Mouse (Mus musculus) CH12.LX (cell line): ENCODE results near the gene Pigo. TPM values are rescaled to one million over a fixed set of nuclear protein-coding genes. Genes with fewer than 3 reads are reported as not detected.
A peak's percentile ranks its signal among the peaks of the same experiment; 100 is the strongest.

Experiments
- DNase-seq: peaks from one replicate; pipeline ENCODE4 v3.0.0-alpha.2; 2013; ENCODE audit errors: extremely low read depth
- H3K27ac ChIP-seq: 2 replicates; pipeline ENCODE4 v1.5.1; 2012; ENCODE audit warnings: low read depth, mild to moderate bottlenecking, control low read depth, moderate library complexity; ENCODE audit not compliant: insufficient read depth
- H3K27me3 ChIP-seq: replicated peaks from 2 replicates; pipeline ENCODE3; 2012; ENCODE audit warnings: inconsistent platforms
- H3K36me3 ChIP-seq, 2 experiments: replicated peaks in 1 of 2; 2 replicates each; pipeline versions ENCODE3 to v1.6.1; 2012; ENCODE audit warnings: inconsistent platforms in 1 of 2, low read length in 1 of 2, mild to moderate bottlenecking in 1 of 2, mixed read lengths in 1 of 2, moderate library complexity in 1 of 2; ENCODE audit not compliant: control insufficient read depth in 1 of 2, insufficient read depth in 1 of 2
- H3K4me1 ChIP-seq, 2 experiments: 2 replicates each; pipeline ENCODE4 v1.6.1; 2012; ENCODE audit warnings: inconsistent platforms in 1 of 2, moderate library complexity in 1 of 2; ENCODE audit not compliant: insufficient read depth in 2 of 2, control insufficient read depth in 1 of 2
- H3K4me2 ChIP-seq: 2 replicates; pipeline ENCODE4 v1.6.1; 2012; ENCODE audit warnings: low read depth, mild to moderate bottlenecking, control low read depth; ENCODE audit not compliant: poor library complexity, insufficient read depth, severe bottlenecking
- H3K4me3 ChIP-seq, 3 experiments: fragments of 150-350 bp in 1 of 3; sonication (generic) in 1 of 3; replicated peaks in 1 of 3; 2 replicates each; pipeline versions ENCODE3 to v1.5.1; 2011 to 2012; ENCODE audit warnings: low read depth in 2 of 3, low read length in 2 of 3, mild to moderate bottlenecking in 2 of 3, moderate library complexity in 2 of 3, control low read depth in 1 of 3, improper control_type of control experiment in 1 of 3, inconsistent platforms in 1 of 3, mixed read lengths in 1 of 3; ENCODE audit not compliant: poor library complexity in 1 of 3
- H3K79me2 ChIP-seq: replicated peaks from 2 replicates; pipeline ENCODE4 v1.6.1; 2012; ENCODE audit warnings: mild to moderate bottlenecking, moderate library complexity; ENCODE audit not compliant: control insufficient read depth, poor library complexity, insufficient read depth, severe bottlenecking; ENCODE audit errors: extremely low read depth
- H3K9ac ChIP-seq: 2 replicates; pipeline ENCODE4 v1.6.1; 2012; ENCODE audit warnings: low read depth, mild to moderate bottlenecking, control low read depth, moderate library complexity; ENCODE audit not compliant: insufficient read depth
- H3K9me3 ChIP-seq: replicated peaks from 2 replicates; pipeline ENCODE3; 2012; ENCODE audit warnings: low read length, inconsistent platforms, mixed read lengths
- CHD1 ChIP-seq: IDR thresholded peaks from 2 replicates; pipeline ENCODE4 v1.6.1; 2012; ENCODE audit warnings: low read depth, low read length, improper control_type of control experiment, inconsistent platforms
- CTCF ChIP-seq, 2 experiments: IDR thresholded peaks in 1 of 2; conservative IDR thresholded peaks in 1 of 2; 2 replicates each; pipeline ENCODE4 v1.5.1; 2011 to 2012; ENCODE audit warnings: low read depth in 2 of 2, low read length in 2 of 2, improper control_type of control experiment in 1 of 2, inconsistent platforms in 1 of 2, mild to moderate bottlenecking in 1 of 2, moderate library complexity in 1 of 2
- ELF1 ChIP-seq: IDR thresholded peaks from 2 replicates; pipeline ENCODE4 v1.6.1; 2014; ENCODE audit warnings: low read depth, mild to moderate bottlenecking, inconsistent platforms, low read length, improper control_type of control experiment
- GABPA ChIP-seq: IDR thresholded peaks from 2 replicates; pipeline ENCODE4 v1.6.1; 2012; ENCODE audit warnings: low read depth, low read length, improper control_type of control experiment, inconsistent platforms; ENCODE audit not compliant: insufficient replicate concordance
- JUN ChIP-seq: IDR thresholded peaks from 2 replicates; pipeline ENCODE4 v1.6.1; 2011; ENCODE audit warnings: low read depth, mild to moderate bottlenecking, low read length, improper control_type of control experiment, moderate library complexity; ENCODE audit not compliant: insufficient read depth
- JUND ChIP-seq: conservative IDR thresholded peaks from 2 replicates; pipeline ENCODE4 v1.6.1; 2011; ENCODE audit warnings: low read depth, low read length, improper control_type of control experiment
- MAFK ChIP-seq: IDR thresholded peaks from 2 replicates; pipeline ENCODE4 v1.6.1; 2011; ENCODE audit warnings: low read length, improper control_type of control experiment; ENCODE audit not compliant: insufficient replicate concordance
- MAZ ChIP-seq: IDR thresholded peaks from 2 replicates; pipeline ENCODE4 v1.6.1; 2012; ENCODE audit warnings: low read depth, mild to moderate bottlenecking, inconsistent platforms, low read length, improper control_type of control experiment, moderate library complexity
- PAX5 ChIP-seq: IDR thresholded peaks from 2 replicates; pipeline ENCODE4 v1.6.1; 2012; ENCODE audit warnings: low read length, inconsistent platforms, mixed read lengths
- POLR2AphosphoS2 ChIP-seq: IDR thresholded peaks from 2 replicates; pipeline ENCODE4 v1.6.1; 2011; ENCODE audit warnings: low read depth, low read length, improper control_type of control experiment
- RAD21 ChIP-seq: IDR thresholded peaks from 2 replicates; pipeline ENCODE4 v1.6.1; 2011; ENCODE audit warnings: low read depth, mild to moderate bottlenecking, low read length, improper control_type of control experiment, moderate library complexity
- RCOR1 ChIP-seq: conservative IDR thresholded peaks from 2 replicates; pipeline ENCODE4 v1.6.1; 2012; ENCODE audit warnings: low read depth, mild to moderate bottlenecking, inconsistent platforms, low read length, improper control_type of control experiment
- SIN3A ChIP-seq: IDR thresholded peaks from 2 replicates; pipeline ENCODE4 v1.6.1; 2012; ENCODE audit warnings: low read length, improper control_type of control experiment, inconsistent platforms
- SMC3 ChIP-seq: IDR thresholded peaks from 2 replicates; pipeline ENCODE4 v1.6.1; 2011; ENCODE audit warnings: low read depth, low read length, improper control_type of control experiment
- TCF12 ChIP-seq: IDR thresholded peaks from 2 replicates; pipeline ENCODE4 v1.6.1; 2014; ENCODE audit warnings: low read depth, mild to moderate bottlenecking, inconsistent platforms, low read length, improper control_type of control experiment
- USF1 ChIP-seq: IDR thresholded peaks from 2 replicates; pipeline ENCODE4 v1.6.1; 2014; ENCODE audit warnings: low read depth, mild to moderate bottlenecking, inconsistent platforms, low read length, improper control_type of control experiment
- ZC3H11A ChIP-seq: IDR thresholded peaks from 2 replicates; pipeline ENCODE4 v1.6.1; 2012; ENCODE audit warnings: low read depth, mild to moderate bottlenecking, inconsistent platforms, low read length, improper control_type of control experiment
- ZMIZ1 ChIP-seq: IDR thresholded peaks from 2 replicates; pipeline ENCODE4 v1.6.1; 2012; ENCODE audit warnings: low read depth, mild to moderate bottlenecking, inconsistent platforms, low read length, improper control_type of control experiment
- ZNF384 ChIP-seq: IDR thresholded peaks from 2 replicates; pipeline ENCODE4 v1.6.1; 2012; ENCODE audit warnings: low read depth, low read length, improper control_type of control experiment, inconsistent platforms
- dilution Hi-C: fragments of 300-500 bp; cut with MboI; formaldehyde crosslinking; loops from 2 replicates; pipeline ENCODE4 v1.14.3; 2020; ENCODE audit warnings: low sequenced_read_pairs; ENCODE audit not compliant: extremely low pct_unique_long_range_greater_than_20kb, extremely low pct_ligation_motif_present
- in situ Hi-C: fragments of 300-500 bp; cut with MboI; formaldehyde crosslinking; loops from 3 replicates; pipeline ENCODE4 v1.14.3; 2019; ENCODE audit warnings: low sequenced_read_pairs, low pct_ligation_motif_present, low pct_unique_long_range_greater_than_20kb, mixed read lengths
- polyA plus RNA-seq: library from polyadenylated mRNA; unstranded; fragments of >175 nt; gene quantifications from 2 replicates; pipeline ENCODE4 v1.2.1, GENCODE M21; 2012; ENCODE audit warnings: low read depth; ENCODE audit not compliant: insufficient read length
- total RNA-seq, 2 experiments: library from RNA; depleted of rRNA; stranded (reverse); fragments of 300-350 nt in 1 of 2; fragments of >200 nt in 1 of 2; gene quantifications; 2 replicates each; pipeline ENCODE4 v1.2.3; 2012 to 2014

The Pigo gene
- total and polyA plus RNA-seq, 3 experiments, result 8.0 to 19.4 (median 18.7) TPM

GRCm38 (mm10) chr4:43030352-43030751 lies 4.7 kb upstream of the Pigo start:
- no peak for DNase-seq
- Histone ChIP-seq H3K36me3 (peaks cover 26 to 68% of the 10 kb centered on the region in 2 experiments), H3K4me1 (peaks cover 5 to 22% of the 10 kb centered on the region in 2 experiments; a peak in 3 of 4 replicates)
- no peak for TF ChIP-seq CHD1
- TF ChIP-seq ZC3H11A, result no peak
- TF ChIP-seq CTCF (conservative IDR thresholded peaks at IDR 0.05 in 1 of 2, IDR thresholded peaks at IDR 0.05 in 1 of 2; ENCODE audit: low read depth in 2 of 2, low read length in 2 of 2), result no peak
- TF ChIP-seq SMC3, result no peak
- no peak for TF ChIP-seq MAFK
- no peak for TF ChIP-seq ZNF384
- no peak for TF ChIP-seq USF1
- TF ChIP-seq SIN3A, result no peak
- no peak for TF ChIP-seq JUN
- no peak for TF ChIP-seq ZMIZ1
- TF ChIP-seq PAX5, result no peak
- TF ChIP-seq GABPA, result no peak
- TF ChIP-seq, all 38 proteins: peak for 0
- dilution Hi-C loops, result no loop called here
- H3K4me2 ChIP-seq, result peak overlapping the region; percentile 58
- H3K4me3 ChIP-seq, result peak overlapping the region; percentile 72 to 92 (median 84)
- H3K9me3 ChIP-seq, result no peaks in the 10 kb centered on the region
- in situ Hi-C loops, result no loop called here
- H3K27me3 ChIP-seq, result no peaks in the 10 kb centered on the region
- H3K27ac ChIP-seq, result no peak overlapping the region
- peak overlapping the region; percentile 95 for H3K9ac ChIP-seq
- H3K79me2 ChIP-seq, result peaks cover 11% of the 10 kb centered on the region

- in situ Hi-C loops, result no loop called here
- no peak overlapping the region for H3K9ac ChIP-seq
- H3K27me3 ChIP-seq, result no peaks in the 10 kb centered on the region
- peaks cover 5 to 24% of the 10 kb centered on the region in 2 experiments; a peak in 3 of 4 replicates for H3K4me1 ChIP-seq
- TF ChIP-seq PAX5, result no peak
- no peak for TF ChIP-seq ELF1
- no peak for TF ChIP-seq ZNF384
- TF ChIP-seq TCF12, result no peak
- no peak for TF ChIP-seq RCOR1
- H3K4me3 ChIP-seq, result no peak overlapping the region
- peak overlapping the region; percentile 58; the same call in 1 of the 2 replicates for H3K4me2 ChIP-seq
- DNase-seq, result no peak
- H3K36me3 ChIP-seq, result peaks cover 26 to 64% of the 10 kb centered on the region in 2 experiments
- no peaks in the 10 kb centered on the region for H3K9me3 ChIP-seq
- no peak overlapping the region for H3K27ac ChIP-seq
- peaks cover 13% of the 10 kb centered on the region for H3K79me2 ChIP-seq
- dilution Hi-C loops, result no loop called here
These were observed 4.1 kb upstream of the Pigo start for GRCm38 (mm10) chr4:43029749-43030148.

DNA sequence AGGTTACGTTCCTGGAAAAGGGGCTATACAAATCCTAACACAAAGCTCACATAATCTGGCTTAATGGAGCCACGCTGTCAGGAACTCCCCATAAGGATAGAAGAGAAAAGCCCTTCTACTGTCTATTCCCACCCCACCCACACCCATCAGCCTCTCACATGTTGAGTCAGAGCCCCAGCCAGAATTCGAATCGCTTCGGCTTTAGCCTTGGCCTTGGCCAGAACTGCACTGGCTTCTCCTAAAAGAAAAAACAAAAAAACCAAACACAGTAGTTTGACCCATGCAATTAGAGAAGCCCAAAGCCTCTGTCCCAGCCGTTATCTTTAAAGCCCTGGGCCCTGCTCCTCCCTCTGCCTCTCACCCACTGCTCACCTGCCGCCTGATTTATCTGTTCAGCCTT lies 3.5 kb upstream of the Pigo start:
- no peak overlapping the region for H3K27ac ChIP-seq
- H3K9ac ChIP-seq, result no peak overlapping the region
- DNase-seq, result no peak
- TF ChIP-seq MAZ (no peak), ZC3H11A (no peak), POLR2AphosphoS2 (no peak), RAD21 (no peak), JUND (no peak)
- peaks cover 17% of the 10 kb centered on the region for H3K79me2 ChIP-seq
- H3K4me1 ChIP-seq, result peaks cover 9 to 30% of the 10 kb centered on the region in 2 experiments
- in situ Hi-C loops, result no loop called here
- dilution Hi-C loops, result no loop called here
- no peak overlapping the region for H3K4me3 ChIP-seq
- H3K36me3 ChIP-seq, result peaks cover 26 to 62% of the 10 kb centered on the region in 2 experiments
- H3K4me2 ChIP-seq, result no peak overlapping the region
- H3K9me3 ChIP-seq, result no peaks in the 10 kb centered on the region
- H3K27me3 ChIP-seq, result no peaks in the 10 kb centered on the region
